Mouse (Mus musculus): Measurements from ENCODE around the gene Itgb4. TPM values are rescaled to one million over a fixed set of nuclear protein-coding genes. Genes with fewer than 3 reads are reported as not detected.

Gene Itgb4
- polyA plus RNA-seq, 1 experiment from 2014 or later = 1.3 TPM

GRCm38 (mm10) chr11:116034584-116034983 lies 60.1 kb downstream of the Itgb4 start:
- Histone ChIP-seq H3K4me1 (peaks cover 18% of the 10 kb centered on the region), H3K36me3 (peaks cover 17% of the 10 kb centered on the region), H3K27ac (replicated peaks) (no peak overlapping the region), H3K4me2 (replicated peaks) (no peak overlapping the region), H3K9me3 (no peaks in the 10 kb centered on the region), H3K9ac (replicated peaks) (no peak overlapping the region), H3K27me3 (no peaks in the 10 kb centered on the region), H3K4me3 (no peak overlapping the region)
- WGBS = 95% methylated on average over 6 of the region's 6 CpGs
- no peak for ATAC-seq (ENCODE audit: low FRiP score, low read depth)

GRCm38 (mm10) chr11:116036671-116037070 lies 62.2 kb downstream of the Itgb4 start:
- H3K36me3 ChIP-seq = peaks cover 33% of the 10 kb centered on the region
- H3K9ac ChIP-seq (replicated peaks) = no peak overlapping the region
- no peaks in the 10 kb centered on the region for H3K9me3 ChIP-seq
- no peak overlapping the region for H3K27ac ChIP-seq (replicated peaks)
- 97% methylated on average over 3 of the region's 3 CpGs for WGBS
- no peak for ATAC-seq (ENCODE audit: low FRiP score, low read depth)
- no peak overlapping the region for H3K4me2 ChIP-seq (replicated peaks)
- H3K4me3 ChIP-seq = no peak overlapping the region
- H3K4me1 ChIP-seq = peaks cover 8% of the 10 kb centered on the region
- H3K27me3 ChIP-seq = no peaks in the 10 kb centered on the region

- peaks cover 43% of the 10 kb centered on the region for H3K36me3 ChIP-seq
- H3K4me2 ChIP-seq (replicated peaks) = no peak overlapping the region
- no peak overlapping the region for H3K27ac ChIP-seq (replicated peaks)
- H3K9me3 ChIP-seq = no peaks in the 10 kb centered on the region
- 97% methylated on average over 9 of the region's 9 CpGs for WGBS
- no peaks in the 10 kb centered on the region for H3K27me3 ChIP-seq
- no peak overlapping the region for H3K4me3 ChIP-seq
- H3K9ac ChIP-seq (replicated peaks) = no peak overlapping the region
- H3K4me1 ChIP-seq = peaks cover 1% of the 10 kb centered on the region
- ATAC-seq (ENCODE audit: low FRiP score, low read depth) = no peak
Observed at GRCm38 (mm10) chr11:116037826-116038225, 63.3 kb downstream of the Itgb4 start.

GRCm38 (mm10) chr11:116040593-116040992 lies 66.1 kb downstream of the Itgb4 start:
- no peak for ATAC-seq (ENCODE audit: low FRiP score, low read depth)
- Histone ChIP-seq H3K9me3 (no peaks in the 10 kb centered on the region), H3K4me2 (replicated peaks) (no peak overlapping the region), H3K36me3 (peaks cover 53% of the 10 kb centered on the region), H3K27me3 (no peaks in the 10 kb centered on the region), H3K27ac (replicated peaks) (no peak overlapping the region), H3K4me1 (no peaks in the 10 kb centered on the region), H3K4me3 (no peak overlapping the region), H3K9ac (replicated peaks) (no peak overlapping the region)
- 93% methylated on average over 6 of the region's 6 CpGs for WGBS

GRCm38 (mm10) chr11:116041833-116042232 lies 67.3 kb downstream of the Itgb4 start:
- Histone ChIP-seq H3K27ac (replicated peaks) (no peak overlapping the region), H3K9ac (replicated peaks) (no peak overlapping the region), H3K27me3 (no peaks in the 10 kb centered on the region), H3K36me3 (peaks cover 62% of the 10 kb centered on the region), H3K9me3 (no peaks in the 10 kb centered on the region), H3K4me2 (replicated peaks) (no peak overlapping the region), H3K4me3 (no peak overlapping the region), H3K4me1 (no peaks in the 10 kb centered on the region)
- 91% methylated on average over 2 of the region's 2 CpGs for WGBS
- ATAC-seq (ENCODE audit: low FRiP score, low read depth) = no peak

GRCm38 (mm10) chr11:116042372-116043138 lies 68.0 kb downstream of the Itgb4 start:
- H3K27ac ChIP-seq (replicated peaks) = no peak overlapping the region
- no peak for ATAC-seq (ENCODE audit: low FRiP score, low read depth)
- no peak overlapping the region for H3K4me3 ChIP-seq
- H3K9me3 ChIP-seq = no peaks in the 10 kb centered on the region
- H3K27me3 ChIP-seq = no peaks in the 10 kb centered on the region
- peaks cover 69% of the 10 kb centered on the region for H3K36me3 ChIP-seq
- H3K4me1 ChIP-seq = no peaks in the 10 kb centered on the region
- no peak overlapping the region for H3K9ac ChIP-seq (replicated peaks)
- WGBS = 90% methylated on average over 5 of the region's 5 CpGs
- no peak overlapping the region for H3K4me2 ChIP-seq (replicated peaks)

GRCm38 (mm10) chr11:116043286-116043685 lies 68.8 kb downstream of the Itgb4 start:
- WGBS = 96% methylated on average over 1 of the region's 1 CpGs
- no peak overlapping the region for H3K4me2 ChIP-seq (replicated peaks)
- H3K27me3 ChIP-seq = no peaks in the 10 kb centered on the region
- no peaks in the 10 kb centered on the region for H3K4me1 ChIP-seq
- no peak overlapping the region for H3K9ac ChIP-seq (replicated peaks)
- peaks cover 76% of the 10 kb centered on the region for H3K36me3 ChIP-seq
- H3K9me3 ChIP-seq = no peaks in the 10 kb centered on the region
- no peak for ATAC-seq (ENCODE audit: low FRiP score, low read depth)
- no peak overlapping the region for H3K4me3 ChIP-seq
- no peak overlapping the region for H3K27ac ChIP-seq (replicated peaks)

GRCm38 (mm10) chr11:116045173-116045572 lies 70.7 kb downstream of the Itgb4 start:
- no peaks in the 10 kb centered on the region for H3K4me1 ChIP-seq
- H3K4me2 ChIP-seq (replicated peaks) = no peak overlapping the region
- H3K9ac ChIP-seq (replicated peaks) = no peak overlapping the region
- no peaks in the 10 kb centered on the region for H3K9me3 ChIP-seq
- no peak overlapping the region for H3K27ac ChIP-seq (replicated peaks)
- H3K27me3 ChIP-seq = no peaks in the 10 kb centered on the region
- H3K36me3 ChIP-seq = peaks cover 79% of the 10 kb centered on the region
- WGBS = 98% methylated on average over 6 of the region's 6 CpGs
- no peak overlapping the region for H3K4me3 ChIP-seq
- ATAC-seq (ENCODE audit: low FRiP score, low read depth) = no peak

- no peak overlapping the region for H3K4me3 ChIP-seq
- ATAC-seq (ENCODE audit: low FRiP score, low read depth) = no peak
- peaks cover 93% of the 10 kb centered on the region for H3K36me3 ChIP-seq
- H3K27me3 ChIP-seq = no peaks in the 10 kb centered on the region
- no peak overlapping the region for H3K4me2 ChIP-seq (replicated peaks)
- WGBS = 86% methylated on average over 2 of the region's 2 CpGs
- no peaks in the 10 kb centered on the region for H3K9me3 ChIP-seq
- H3K27ac ChIP-seq (replicated peaks) = no peak overlapping the region
- no peak overlapping the region for H3K9ac ChIP-seq (replicated peaks)
- H3K4me1 ChIP-seq = no peaks in the 10 kb centered on the region
Observed at GRCm38 (mm10) chr11:116049610-116050009, 75.1 kb downstream of the Itgb4 start.

GRCm38 (mm10) chr11:116050196-116050595 lies 75.7 kb downstream of the Itgb4 start:
- Histone ChIP-seq H3K4me2 (replicated peaks) (no peak overlapping the region), H3K4me3 (no peak overlapping the region), H3K9ac (replicated peaks) (no peak overlapping the region), H3K27me3 (no peaks in the 10 kb centered on the region), H3K27ac (replicated peaks) (no peak overlapping the region), H3K4me1 (no peaks in the 10 kb centered on the region), H3K9me3 (no peaks in the 10 kb centered on the region), H3K36me3 (peaks cover 93% of the 10 kb centered on the region)
- 87% methylated on average over 4 of the region's 4 CpGs for WGBS
- no peak for ATAC-seq (ENCODE audit: low FRiP score, low read depth)

GRCm38 (mm10) chr11:116053510-116054229 lies 79.2 kb downstream of the Itgb4 start:
- Histone ChIP-seq H3K4me3 (no peak overlapping the region), H3K9me3 (no peaks in the 10 kb centered on the region), H3K27ac (replicated peaks) (no peak overlapping the region), H3K4me2 (replicated peaks) (no peak overlapping the region), H3K9ac (replicated peaks) (no peak overlapping the region), H3K36me3 (peaks cover 96% of the 10 kb centered on the region), H3K4me1 (no peaks in the 10 kb centered on the region), H3K27me3 (no peaks in the 10 kb centered on the region)
- 93% methylated on average over 9 of the region's 9 CpGs for WGBS
- no peak for ATAC-seq (ENCODE audit: low FRiP score, low read depth)

GRCm38 (mm10) chr11:116055873-116056272 lies 81.4 kb downstream of the Itgb4 start:
- no peak for ATAC-seq (ENCODE audit: low FRiP score, low read depth)
- 94% methylated on average over 11 of the region's 11 CpGs for WGBS
- no peaks in the 10 kb centered on the region for H3K4me1 ChIP-seq
- H3K27ac ChIP-seq (replicated peaks) = no peak overlapping the region
- no peak overlapping the region for H3K9ac ChIP-seq (replicated peaks)
- H3K9me3 ChIP-seq = no peaks in the 10 kb centered on the region
- peaks cover 2% of the 10 kb centered on the region; the same call in 1 of the 2 replicates for H3K27me3 ChIP-seq
- no peak overlapping the region for H3K4me2 ChIP-seq (replicated peaks)
- H3K4me3 ChIP-seq = no peak overlapping the region
- H3K36me3 ChIP-seq = peaks cover 96% of the 10 kb centered on the region

Data from midbrain, embryonic 12.5 days (tissue).